Mouse (Mus musculus): ENCODE data around the gene Pdlim1.
A peak's percentile ranks its signal among the peaks of the same experiment; 100 is the strongest.
"Not testable (repeated sequence)": the region's sequence is repeated elsewhere in the genome, so short reads cannot be mapped to it uniquely, and the experiment has no call there.

Pdlim1 gene

DNA sequence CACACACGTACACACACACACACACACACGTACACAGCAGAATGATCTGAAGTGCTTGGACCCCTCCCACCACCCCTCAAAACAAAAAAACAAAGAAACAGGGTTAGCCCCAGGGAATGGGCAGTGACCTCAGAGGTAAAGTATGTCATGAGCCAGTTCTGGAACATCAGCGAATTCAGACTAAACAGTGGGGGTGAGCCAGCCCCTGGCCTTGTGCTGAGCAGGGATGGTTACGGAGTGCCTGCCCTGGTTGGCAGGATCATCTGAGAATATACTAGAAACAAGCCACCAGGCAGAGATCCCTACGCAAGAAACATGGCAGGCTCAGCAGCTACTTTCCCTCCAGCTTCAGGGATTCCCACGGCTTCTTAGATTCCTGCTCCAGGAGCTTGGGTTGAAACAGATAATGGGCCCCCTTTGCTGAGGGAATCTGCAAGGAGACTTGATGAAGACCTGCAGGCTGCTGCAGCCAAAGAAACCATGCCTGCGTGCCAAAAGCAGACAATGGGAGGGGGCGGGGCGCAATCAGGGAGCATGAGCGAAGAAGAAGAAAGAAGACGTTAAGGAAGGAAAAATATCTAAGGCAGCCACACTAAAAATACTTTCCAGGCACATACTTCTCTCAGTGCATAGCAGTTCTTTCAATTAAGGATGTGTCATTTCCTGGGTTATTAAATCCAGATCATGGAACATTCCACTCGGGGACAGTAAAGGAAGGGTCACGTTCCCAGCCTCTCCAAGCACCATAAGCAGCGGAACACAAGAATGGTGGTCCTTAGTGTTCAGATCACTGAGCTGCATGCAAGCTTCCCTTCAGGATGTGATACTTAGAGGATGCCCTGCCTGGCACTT, 30.6 kb downstream of the Pdlim1 start:
- DNase-seq (ENCODE audit: low spot score), result no peak

DNA sequence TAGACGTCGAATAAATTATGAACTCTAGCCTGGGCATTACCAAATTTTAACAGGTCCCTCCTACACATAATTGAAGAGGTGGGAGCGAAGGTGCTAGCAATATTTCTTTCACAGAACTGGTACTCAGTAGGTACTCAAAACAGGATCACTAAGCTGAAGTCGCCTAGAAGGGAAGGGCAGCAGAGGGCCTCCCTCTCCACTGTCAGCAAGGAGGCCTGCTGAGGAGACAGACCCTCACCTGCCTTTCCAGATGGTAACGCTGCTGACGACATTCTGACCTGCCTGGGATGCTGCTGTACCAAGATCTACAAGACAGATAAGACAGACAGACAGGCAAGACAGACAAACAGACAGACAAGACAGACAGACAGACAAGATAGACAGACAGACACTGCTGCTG, 31.3 kb downstream of the Pdlim1 start:
- no peak for DNase-seq (ENCODE audit: low spot score)

DNA sequence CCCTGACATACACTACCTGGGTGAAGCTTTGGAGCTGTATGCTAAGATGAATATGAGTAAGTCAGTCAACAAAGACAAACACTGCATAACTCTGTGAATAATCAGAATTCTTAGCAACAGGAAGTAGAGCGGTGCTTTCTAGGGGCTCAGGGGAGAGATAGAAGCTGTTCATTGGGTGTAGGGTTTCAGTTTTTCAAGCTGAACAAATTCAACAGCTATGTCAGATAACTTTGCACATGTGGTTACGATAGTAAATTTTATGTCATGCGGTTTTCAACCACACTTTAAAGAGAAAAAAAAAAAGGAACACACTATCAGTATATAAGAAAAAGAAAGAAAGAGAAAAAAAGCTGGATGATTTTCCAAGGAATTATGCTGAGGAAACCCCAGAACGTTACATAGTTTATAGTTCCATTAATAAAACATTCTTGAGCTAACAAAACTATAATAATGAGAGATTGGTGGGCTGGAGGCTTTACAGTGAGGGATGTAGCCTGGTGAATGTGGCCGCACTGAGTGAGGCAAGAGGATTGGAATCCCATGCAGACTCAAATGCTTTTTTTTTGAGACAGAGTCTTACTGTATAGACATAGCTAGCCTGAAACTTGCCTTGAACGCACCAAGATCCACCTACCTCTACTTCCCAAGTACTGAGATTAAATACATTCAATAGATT, 33.3 kb downstream of the Pdlim1 start:
- no peak for DNase-seq (ENCODE audit: low spot score)

DNA sequence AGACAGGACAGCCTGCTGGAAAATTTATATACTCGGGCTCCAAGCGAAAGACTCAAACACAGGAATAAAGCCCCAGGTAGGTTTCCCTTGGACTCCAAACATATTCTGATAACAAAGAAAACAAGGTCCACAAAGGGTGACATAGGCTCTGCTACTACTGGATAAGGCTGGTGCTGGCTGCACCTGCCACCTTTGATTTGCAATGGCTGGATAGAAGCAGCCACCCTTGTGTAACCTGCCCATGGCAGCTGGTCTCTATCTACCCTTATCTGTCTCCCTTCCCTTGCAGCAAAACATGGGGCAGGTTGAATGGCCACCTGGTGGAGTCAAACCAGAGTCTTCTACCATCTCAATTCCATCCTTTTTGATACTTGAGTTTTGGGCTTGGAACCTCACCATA, 39.1 kb downstream of the Pdlim1 start:
- DNase-seq (ENCODE audit: low spot score), result no peak

DNA sequence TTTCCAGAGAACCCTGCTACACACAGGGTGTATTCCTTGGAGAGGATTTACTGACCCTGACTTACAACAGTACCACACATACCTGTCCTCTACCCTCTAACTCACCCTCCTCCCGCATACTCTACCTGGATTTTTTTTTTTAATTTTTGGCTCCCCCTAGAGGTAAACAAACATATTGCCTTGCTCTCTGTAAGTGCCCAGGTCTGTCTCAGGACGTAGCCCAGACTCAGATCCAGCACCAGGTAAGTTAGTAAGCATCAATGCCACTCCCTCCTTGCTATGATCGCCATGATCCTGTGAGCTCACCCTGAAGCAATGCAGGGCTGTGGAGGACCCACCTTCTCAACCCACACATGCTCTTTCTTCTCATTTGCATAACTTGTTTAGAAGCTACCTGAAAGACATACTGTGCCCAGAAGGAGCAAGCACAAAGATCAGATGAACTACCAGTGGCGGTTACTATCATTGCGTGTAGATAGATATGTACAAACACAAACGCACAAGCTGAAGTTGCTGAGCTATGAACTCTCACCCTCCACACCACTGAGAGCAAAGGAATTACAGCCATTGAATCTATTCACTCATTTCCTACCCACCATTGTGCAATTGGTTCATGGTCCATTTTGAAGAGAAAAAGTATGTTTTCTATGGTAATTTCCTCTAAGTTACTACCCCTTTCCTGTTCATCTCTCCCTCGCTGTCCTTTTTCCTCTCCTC, 39.7 kb downstream of the Pdlim1 start:
- DNase-seq (ENCODE audit: low spot score), result no peak

DNA sequence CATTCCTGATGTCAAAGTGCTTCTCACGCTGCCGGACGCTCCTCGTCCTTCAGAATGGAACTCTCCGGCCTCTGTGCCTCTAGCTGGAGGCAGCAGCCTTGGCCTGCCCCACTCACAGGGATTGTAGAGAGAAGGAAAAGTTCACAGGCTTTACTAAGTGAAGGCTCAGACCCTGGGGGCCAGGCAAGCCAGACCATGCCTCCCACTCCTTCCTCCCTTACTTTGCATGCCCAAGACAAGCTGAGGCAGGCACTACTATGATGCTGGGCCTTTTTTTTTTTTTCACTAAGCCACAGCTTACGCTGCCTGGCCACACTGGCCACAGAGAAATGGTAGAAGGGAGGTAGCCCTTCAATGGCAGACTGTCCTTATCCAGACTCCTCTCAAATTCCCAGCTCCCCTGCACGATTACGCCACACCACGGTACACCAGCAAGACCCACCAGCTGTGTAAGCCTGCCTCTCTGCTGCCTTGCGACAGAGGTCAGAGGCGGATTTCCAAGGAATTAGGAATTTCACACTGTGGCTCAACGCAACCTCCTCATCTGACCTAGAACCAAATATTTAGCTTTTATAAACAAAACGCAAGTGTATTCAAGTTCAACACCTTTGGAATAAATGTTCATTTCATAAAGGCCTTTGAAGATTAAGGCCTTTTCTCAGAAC, 40.4 kb downstream of the Pdlim1 start:
- DNase-seq (ENCODE audit: low spot score), result no peak

DNA sequence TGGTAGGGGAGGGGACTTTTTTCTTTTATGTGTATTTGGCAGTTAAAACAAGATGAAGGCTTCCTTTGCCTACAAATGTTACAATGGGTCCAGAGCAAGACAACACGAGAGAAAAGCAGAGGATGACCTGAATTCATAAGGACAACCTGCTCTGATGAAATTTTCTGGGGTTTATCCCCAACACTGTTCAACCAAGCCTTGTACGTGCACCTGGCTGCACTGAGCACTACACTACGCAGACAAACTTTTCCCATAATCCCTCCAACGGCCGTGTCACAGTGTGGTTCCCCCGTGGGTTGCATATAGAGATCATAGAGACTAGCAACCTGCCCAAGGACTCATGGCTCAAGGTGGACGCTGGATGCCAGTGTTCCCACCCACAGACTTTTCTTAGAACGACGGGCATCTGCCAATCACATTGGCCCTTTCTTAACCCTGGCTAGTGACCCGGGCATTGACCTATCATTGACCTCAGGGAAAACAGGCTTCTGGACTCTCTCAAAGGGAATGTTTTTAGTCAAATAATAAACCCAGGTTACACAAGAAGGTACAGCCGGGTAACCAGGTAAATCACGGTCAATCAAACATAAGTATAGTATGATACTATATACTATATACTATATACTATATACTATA, 45.0 kb downstream of the Pdlim1 start:
- DNase-seq (ENCODE audit: low spot score), result no peak

DNA sequence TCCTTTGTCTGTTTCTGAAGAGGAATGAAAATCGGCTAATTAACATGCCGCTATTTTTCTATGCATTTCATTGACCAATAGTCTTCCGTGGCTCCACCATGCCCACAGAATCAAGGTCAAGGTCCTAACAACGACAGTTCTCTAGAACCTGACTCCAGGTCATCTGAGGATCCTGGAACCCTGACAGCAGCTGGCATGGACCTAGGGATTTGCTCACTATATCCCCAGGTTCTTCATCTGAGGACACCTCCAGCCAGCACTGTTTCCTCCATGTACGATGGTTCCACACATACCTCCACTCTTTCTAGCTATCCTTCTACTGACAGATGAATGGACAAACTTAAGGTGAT, 45.9 kb downstream of the Pdlim1 start:
- DNase-seq (ENCODE audit: low spot score), result no peak

DNA sequence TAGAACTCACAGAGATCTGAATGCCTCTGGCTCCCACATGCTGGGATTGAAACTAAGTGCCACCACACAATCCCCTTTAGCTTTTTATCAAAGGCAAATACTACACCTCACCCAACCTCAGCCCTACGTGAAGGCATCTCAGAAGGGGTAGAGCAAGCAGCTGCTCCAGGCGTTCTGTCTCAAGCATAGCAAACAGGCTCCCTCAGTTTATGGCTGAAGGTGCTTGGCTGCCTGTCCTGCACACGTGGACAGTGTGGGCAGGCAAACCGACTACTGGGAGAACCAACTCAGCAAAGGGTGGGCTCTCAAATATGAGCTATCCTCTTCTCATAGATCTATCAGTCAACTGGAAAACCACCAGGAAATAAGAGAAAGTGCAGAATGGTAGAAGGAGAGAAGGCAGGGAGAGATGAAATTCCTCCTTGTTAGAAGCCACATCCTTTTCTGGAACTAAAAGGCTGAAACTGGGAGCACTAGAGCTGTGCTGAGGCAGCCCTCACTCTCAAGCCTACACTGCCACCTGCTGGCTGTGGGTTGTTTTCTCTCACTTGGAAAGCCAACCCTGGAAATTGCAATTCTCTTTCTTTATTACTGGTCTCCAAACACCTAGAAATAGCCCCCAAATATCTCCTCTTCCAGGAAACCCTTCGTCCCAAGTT, 46.4 kb downstream of the Pdlim1 start:
- peak; percentile 30 for DNase-seq (ENCODE audit: low spot score)

DNA sequence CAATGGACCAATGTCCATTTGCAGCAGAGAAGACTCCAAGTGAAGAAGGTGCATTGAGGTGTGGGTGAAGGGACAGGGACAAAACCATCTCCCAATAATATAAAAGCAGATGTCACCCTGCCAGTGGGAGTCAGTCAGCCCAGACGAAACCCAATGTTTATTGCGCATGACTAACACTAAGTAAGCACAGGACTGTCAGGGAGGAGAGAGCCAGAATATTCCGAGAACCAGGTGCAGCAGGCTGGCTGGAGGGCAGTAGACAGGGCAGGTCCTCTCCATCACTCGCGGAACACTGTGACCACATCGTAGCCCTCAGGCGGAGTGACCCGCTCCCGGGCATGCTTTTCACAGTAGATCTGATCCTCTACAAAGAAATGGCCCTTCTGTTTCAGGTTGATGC, 49.3 kb downstream of the Pdlim1 start:
- not testable (repeated sequence) for DNase-seq (ENCODE audit: low spot score)

DNA sequence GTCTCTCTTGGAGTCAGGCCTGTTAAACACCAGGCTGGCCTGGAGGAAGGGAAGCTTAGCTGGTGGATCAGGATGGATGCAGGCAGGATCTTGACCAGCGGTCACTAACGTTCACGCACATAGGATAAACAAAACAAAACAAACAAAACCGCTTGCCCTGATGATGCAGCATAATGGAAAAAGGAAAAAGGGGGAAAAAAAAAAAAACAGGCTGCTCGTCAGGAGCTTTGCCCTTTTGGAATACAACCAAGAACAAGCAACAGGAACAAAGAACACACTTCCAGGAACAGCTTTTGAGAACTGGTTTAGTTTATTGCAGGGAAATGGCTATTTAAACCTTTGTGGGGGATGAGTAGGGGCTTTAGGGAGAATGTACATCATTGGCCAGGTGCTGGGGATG, 50.8 kb downstream of the Pdlim1 start:
- DNase-seq (ENCODE audit: low spot score), result no peak

DNA sequence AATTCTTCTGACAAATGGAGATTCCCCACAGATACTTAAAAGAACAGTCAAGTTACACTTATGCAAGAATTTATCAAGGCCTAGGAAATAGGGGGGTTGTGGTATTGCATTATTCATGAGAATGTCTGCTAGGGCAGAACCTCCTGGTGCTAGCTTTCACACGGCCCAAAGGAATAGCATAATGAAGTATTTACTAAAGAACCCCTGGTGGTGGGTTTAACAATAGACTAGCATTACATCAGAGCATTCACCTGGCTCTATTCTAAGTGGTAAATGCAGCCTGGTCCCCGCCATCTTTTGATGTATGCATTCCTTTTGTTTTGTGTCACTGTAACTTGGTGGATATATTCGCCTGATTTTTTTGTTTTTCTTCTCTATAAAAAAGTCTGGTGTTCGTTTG, 68.7 kb downstream of the Pdlim1 start:
- DNase-seq (ENCODE audit: low spot score), result not testable (repeated sequence)

DNA sequence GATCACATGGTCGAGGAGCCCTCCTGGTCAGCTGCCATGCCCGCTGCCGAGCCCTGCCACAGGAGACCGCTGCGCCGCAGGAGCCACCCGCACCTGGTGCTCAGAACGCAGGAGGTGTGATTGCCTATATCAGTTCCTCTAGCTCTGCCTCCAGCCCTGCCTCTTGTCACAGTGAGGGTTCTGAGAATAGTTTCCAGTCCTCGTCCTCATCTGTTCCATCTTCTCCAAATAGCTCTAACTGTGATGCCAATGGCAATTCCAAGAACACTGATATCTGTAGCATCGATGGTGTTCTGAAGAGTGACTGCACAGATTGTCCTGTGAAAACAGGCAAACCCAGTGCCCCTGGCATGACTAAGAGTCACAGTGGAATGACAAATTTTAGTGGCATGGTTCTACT, 81.0 kb downstream of the Pdlim1 start:
- DNase-seq (ENCODE audit: low spot score), result peak; percentile 6

DNA sequence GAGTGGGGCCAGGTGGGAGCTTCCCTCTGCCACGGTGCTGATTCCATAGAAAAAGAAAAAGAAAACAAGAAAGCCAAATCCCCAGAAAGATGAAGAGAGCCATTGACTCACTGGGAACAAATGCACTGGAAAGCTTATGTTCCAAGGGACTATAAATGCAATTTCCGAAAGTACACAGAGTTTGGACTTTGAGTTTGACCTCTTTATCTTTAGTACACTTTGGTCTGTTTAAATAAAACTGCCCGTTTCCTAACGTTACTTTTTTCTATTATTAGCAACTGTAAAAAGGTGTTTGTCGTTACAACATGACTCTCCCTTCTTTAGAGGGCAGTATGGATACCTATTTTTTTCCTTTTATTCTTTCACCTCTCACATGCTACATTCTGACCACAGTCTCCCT, 84.5 kb downstream of the Pdlim1 start, which contains the start of gene Cyp2c70:
Gene Cyp2c70, minus strand, starts transcription at position 174 of the 400 bp plus-strand sequence.
- DNase-seq (ENCODE audit: low spot score), result no peak

DNA sequence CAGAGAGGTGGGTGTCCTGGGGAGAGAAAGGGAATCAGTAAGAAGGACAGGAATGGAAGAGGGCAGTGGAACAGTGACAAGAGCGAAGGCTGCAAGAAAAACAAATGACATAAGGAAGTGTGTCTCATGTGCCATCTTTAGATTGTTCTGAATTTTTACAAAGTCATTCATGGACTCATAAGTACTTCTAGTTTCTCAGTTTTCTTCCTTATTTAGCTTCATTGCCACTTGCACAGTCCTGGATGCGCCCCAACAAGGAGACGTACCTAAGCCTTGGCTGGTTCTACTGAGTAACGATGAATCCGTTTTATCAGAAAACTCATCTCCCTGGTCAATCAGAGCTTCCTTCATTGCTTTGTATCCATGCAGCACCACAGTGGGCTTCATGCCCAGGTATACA, 88.0 kb downstream of the Pdlim1 start:
- no peak for DNase-seq (ENCODE audit: low spot score)

DNA sequence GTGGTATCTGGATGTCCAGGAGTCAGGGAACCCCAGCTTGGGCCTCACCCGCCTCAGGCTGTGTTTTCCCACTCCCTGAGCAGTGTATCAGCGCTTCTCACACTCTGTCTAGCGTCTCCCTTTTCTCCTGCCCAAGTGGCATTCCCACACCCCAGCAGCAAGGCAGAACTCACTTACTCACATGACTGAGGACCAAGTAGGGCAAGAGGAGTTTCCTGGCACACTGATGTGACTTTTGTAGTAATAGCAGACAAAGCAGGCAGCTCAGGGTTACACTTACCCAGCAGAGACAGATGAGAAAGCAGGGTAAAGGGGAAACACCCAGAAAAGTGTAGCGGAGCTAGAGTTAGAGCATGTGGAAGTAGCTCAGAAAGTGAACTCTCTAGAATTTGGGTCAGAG, 93.3 kb downstream of the Pdlim1 start:
- DNase-seq (ENCODE audit: low spot score), result no peak
